16 mouse cellular contexts compared by ENCODE assay signal in genomic region chr2:60409194-60409593, GRCm38 (mm10).
"Had no signal": no experiment of that assay in that cellular context is flagged by ENCODE, and none has a peak within 500 bp of the region (broad histone marks: within the 10 kb centered on the region; RNA-seq: fewer than 3 reads in every experiment).

No protein-coding gene starts in this region.

- H3K4me1 ChIP-seq: midbrain, embryonic 15.5 days; neural tube, embryonic 12.5 days; neural tube, embryonic 15.5 days had no signal

- H3K27me3 ChIP-seq: kidney, embryonic 15.5 days; midbrain, embryonic 15.5 days; neural tube, embryonic 12.5 days; neural tube, embryonic 15.5 days had no signal

- ATAC-seq: lung, postnatal 0 days; midbrain, embryonic 15.5 days had no signal

- H3K36me3 ChIP-seq: kidney, embryonic 15.5 days; midbrain, embryonic 15.5 days; neural tube, embryonic 12.5 days; neural tube, embryonic 15.5 days had no signal

- H3K9ac ChIP-seq: kidney, embryonic 15.5 days; liver, embryonic 14.5 days; liver, postnatal 0 days; lung, embryonic 14.5 days; midbrain, embryonic 15.5 days; neural tube, embryonic 12.5 days; neural tube, embryonic 15.5 days had no signal

- H3K4me2 ChIP-seq: kidney, embryonic 15.5 days; lung, embryonic 14.5 days; midbrain, embryonic 11.5 days; midbrain, embryonic 15.5 days; neural tube, embryonic 12.5 days; neural tube, embryonic 15.5 days had no signal

- H3K9me3 ChIP-seq: kidney, embryonic 15.5 days; midbrain, embryonic 15.5 days; neural tube, embryonic 12.5 days; neural tube, embryonic 15.5 days had no signal

- H3K4me3 ChIP-seq: kidney, embryonic 15.5 days; left cerebral cortex, adult 2 months; midbrain, embryonic 15.5 days; neural tube, embryonic 12.5 days; neural tube, embryonic 15.5 days had no signal

- H3K27ac ChIP-seq: kidney, embryonic 15.5 days; left cerebral cortex, adult 2 months; liver, embryonic 14.5 days; macrophage; midbrain, embryonic 15.5 days; neural tube, embryonic 12.5 days; neural tube, embryonic 15.5 days had no signal

- DNase-seq: kidney, adult 2 months; kidney, postnatal 25 days; layer of hippocampus, postnatal 36 days; liver, postnatal 0 days; lung, embryonic 14.5 days; thymus, adult 18-20 months; thymus, postnatal 36 days had no signal
